Mouse (Mus musculus): ENCODE data around the gene D5Ertd577e. TPM values are rescaled to one million over a fixed set of nuclear protein-coding genes. Genes with fewer than 3 reads are reported as not detected.

D5Ertd577e gene
- not detected in 2 replicates for polyA plus RNA-seq (2012; rRNA removed; ENCODE audit: low replicate concordance)

DNA sequence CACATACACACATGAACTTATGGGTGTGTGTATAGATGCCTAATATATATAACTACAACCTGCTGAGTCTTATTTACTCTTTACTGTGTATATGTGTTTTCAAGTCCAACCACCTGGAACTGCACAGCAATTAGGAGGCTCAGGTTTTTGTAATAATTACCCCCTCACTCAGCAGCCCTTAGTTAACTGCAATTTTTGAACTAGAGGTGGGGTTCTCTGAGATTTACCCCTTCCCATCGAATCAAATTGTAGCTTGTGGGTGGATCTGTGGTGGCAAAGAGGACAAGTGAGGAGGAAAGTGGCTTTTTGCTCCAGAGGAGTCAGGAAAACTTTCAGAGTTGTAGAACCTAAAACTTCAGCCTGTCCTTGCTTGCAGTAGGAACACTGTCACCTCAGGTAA, at the start of gene D5Ertd577e:
Gene D5Ertd577e, plus strand, starts transcription at position 301 of the 400 bp plus-strand sequence.

GRCm38 (mm10) chr5:95510458-95510857, 53.9 kb downstream of the D5Ertd577e start, which contains the start of gene Gm3286:
Gene Gm3286 (plus strand): TSS chr5:95510758.

Other genes with a start within 250 kb of the D5Ertd577e start
- not detected in 2 replicates for gene Gm10424, start 184.0 kb upstream of the D5Ertd577e start, polyA plus RNA-seq (2012; rRNA removed; ENCODE audit: low replicate concordance)
- gene Gm3259, start 150.9 kb upstream of the D5Ertd577e start, polyA plus RNA-seq (2012; rRNA removed; ENCODE audit: low replicate concordance): not detected in 2 replicates
- gene Gm3286, start 54.0 kb downstream of the D5Ertd577e start, polyA plus RNA-seq (2012; rRNA removed; ENCODE audit: low replicate concordance): not detected in 2 replicates
- not detected in 2 replicates for gene Gm7971, start 138.1 kb downstream of the D5Ertd577e start, polyA plus RNA-seq (2012; rRNA removed; ENCODE audit: low replicate concordance)

Data from mammary gland, adult 2 months (tissue).